Mouse (Mus musculus) cerebellum, adult 2 months (tissue): ENCODE results near the gene Hoxa2. TPM values are rescaled to one million over a fixed set of nuclear protein-coding genes. Genes with fewer than 3 reads are reported as not detected.

Experiments
- DNase-seq, 2 experiments: peaks; one replicate each; pipeline ENCODE4 v3.0.0; 2021
- H3K27ac ChIP-seq: fragments of 200-500 bp; 2 replicates; pipeline ENCODE4 v1.5.1; 2012; ENCODE audit warnings: low read length, control low read depth, inconsistent platforms; ENCODE audit not compliant: insufficient read depth
- H3K27me3 ChIP-seq: fragments of 200-500 bp; 2 replicates; pipeline ENCODE4 v1.6.1; 2012; ENCODE audit warnings: inconsistent platforms, mild to moderate bottlenecking, low read length, moderate library complexity; ENCODE audit not compliant: control insufficient read depth, insufficient read depth
- H3K4me1 ChIP-seq: fragments of 200-500 bp; 2 replicates; pipeline ENCODE4 v1.6.1; 2011; ENCODE audit warnings: low read length; ENCODE audit not compliant: control insufficient read depth, insufficient read depth
- H3K4me3 ChIP-seq: fragments of 200-500 bp; replicated peaks from 2 replicates; pipeline ENCODE3; 2011; ENCODE audit warnings: mild to moderate bottlenecking, low read depth, low read length, control low read depth; ENCODE audit not compliant: insufficient read depth
- CTCF ChIP-seq: fragments of 200-500 bp; IDR thresholded peaks from 2 replicates; pipeline ENCODE4 v1.5.1; 2011; ENCODE audit warnings: low read depth, mild to moderate bottlenecking, control low read depth, low read length, moderate library complexity, borderline replicate concordance; ENCODE audit not compliant: insufficient read depth
- POLR2A ChIP-seq: fragments of 200-500 bp; IDR thresholded peaks from 2 replicates; pipeline ENCODE4 v1.6.1; 2011; ENCODE audit warnings: low read length, control low read depth, borderline replicate concordance; ENCODE audit not compliant: insufficient read depth
- WGBS: fragments of 180-500 bp; shearing (Covaris S2); methylation state at CpG from one replicate; pipeline ENCODE4 v1.1.7; 2018; 5-methylcytosine and 5-hydroxymethylcytosine counted together
- polyA plus RNA-seq: library from polyadenylated mRNA; depleted of rRNA; stranded (reverse); fragments of >200 nt; gene quantifications from 2 replicates; pipeline ENCODE4 v1.2.3, GENCODE M21; 2012

The Hoxa2 gene
- polyA plus RNA-seq, 1 experiment, result 2.8 TPM

DNA sequence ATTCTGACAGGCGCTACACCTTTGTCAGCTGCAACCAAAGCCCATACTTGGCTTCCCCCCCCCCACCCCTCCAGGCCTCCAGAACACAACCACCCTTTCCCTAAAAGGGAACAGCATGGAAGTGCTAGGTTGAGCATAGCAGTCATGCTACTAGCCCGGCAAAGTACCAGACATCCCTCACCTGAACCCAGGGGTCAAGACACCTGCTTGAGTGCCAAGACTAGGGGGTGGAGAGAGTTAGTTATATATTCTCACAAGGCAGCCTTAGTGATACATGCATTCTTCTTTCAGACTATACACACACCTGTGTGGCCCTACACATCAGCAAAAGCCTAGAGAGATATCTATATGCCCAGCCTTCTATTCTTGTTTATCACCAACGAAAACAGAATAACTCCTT lies 21.2 kb upstream of the Hoxa2 start:
- 10% methylated on average over 3 of the region's 3 CpGs for WGBS
- TF ChIP-seq CTCF (no peak), POLR2A (no peak)
- Histone ChIP-seq H3K4me3 (no peak overlapping the region), H3K4me1 (no peaks in the 10 kb centered on the region), H3K27ac (no peak overlapping the region), H3K27me3 (peaks cover 7% of the 10 kb centered on the region; the same call in 1 of the 2 replicates)
- no peak for DNase-seq

DNA sequence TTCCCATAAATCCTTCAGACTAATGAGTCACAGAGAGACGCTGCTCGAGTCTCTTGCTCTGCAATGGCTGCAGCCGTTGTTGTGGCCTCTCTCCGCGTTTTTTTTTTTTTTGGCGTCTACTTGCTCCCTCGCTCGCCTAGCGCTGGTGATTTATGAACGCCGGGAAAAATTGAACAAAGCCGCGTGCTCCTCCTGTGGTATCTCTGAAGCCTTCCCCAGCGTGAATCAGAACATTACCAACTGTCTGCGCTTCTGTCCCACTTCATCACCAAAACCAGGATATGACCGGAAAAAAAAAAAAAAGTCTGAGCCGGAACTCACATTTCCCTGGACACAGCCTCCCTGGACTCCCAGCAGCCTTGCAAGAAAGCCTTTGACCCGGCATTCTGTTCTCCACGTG lies 20.6 kb upstream of the Hoxa2 start:
- WGBS, result 2% methylated on average over 19 of the region's 19 CpGs
- no peak overlapping the region for H3K27ac ChIP-seq
- TF ChIP-seq POLR2A (no peak), CTCF (no peak)

GRCm38 (mm10) chr6:52184668-52185067 lies 20.0 kb upstream of the Hoxa2 start:
- Histone ChIP-seq H3K27ac (no peak overlapping the region), H3K4me3 (no peak overlapping the region), H3K4me1 (no peaks in the 10 kb centered on the region), H3K27me3 (peaks cover 7% of the 10 kb centered on the region; the same call in 1 of the 2 replicates)
- no peak for TF ChIP-seq POLR2A
- TF ChIP-seq CTCF, result no peak
- 3% methylated on average over 6 of the region's 6 CpGs for WGBS
- DNase-seq, result no peak

More for the DNA sequence above, 20.6 kb upstream of the Hoxa2 start:
- peaks cover 8% of the 10 kb centered on the region; the same call in 1 of the 2 replicates for H3K27me3 ChIP-seq
- no peak overlapping the region for H3K4me3 ChIP-seq
- no peaks in the 10 kb centered on the region for H3K4me1 ChIP-seq
- no peak for DNase-seq

- H3K27me3 ChIP-seq, result peaks cover 7% of the 10 kb centered on the region; the same call in 1 of the 2 replicates
- TF ChIP-seq POLR2A, result no peak
- no peak for TF ChIP-seq CTCF
Measured at GRCm38 (mm10) chr6:52183311-52184080, 18.9 kb upstream of the Hoxa2 start.

DNA sequence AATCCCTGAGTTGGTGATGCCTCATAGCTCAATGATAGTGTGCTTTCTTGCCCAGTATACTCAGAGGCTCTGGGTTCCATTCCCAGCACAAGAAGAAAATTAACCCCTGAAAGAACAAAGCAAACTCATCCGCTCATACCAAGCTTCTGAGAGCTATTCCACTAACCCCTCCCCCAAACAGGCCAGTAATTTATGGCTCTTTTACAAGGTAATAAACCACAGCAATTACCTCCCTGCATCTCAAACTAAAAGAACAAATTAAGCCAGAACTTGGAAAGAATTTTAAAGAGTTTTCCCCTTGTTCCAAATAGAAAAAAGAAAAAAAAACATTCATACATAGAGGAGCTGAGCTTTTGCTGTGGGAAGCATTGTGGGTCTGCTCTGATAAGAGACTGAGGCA lies 18.2 kb upstream of the Hoxa2 start:
- H3K4me1 ChIP-seq, result no peaks in the 10 kb centered on the region
- DNase-seq, result no peak
- H3K27ac ChIP-seq, result no peak overlapping the region
- no peak for TF ChIP-seq CTCF
- TF ChIP-seq POLR2A, result no peak
- H3K4me3 ChIP-seq, result no peak overlapping the region
- peaks cover 7% of the 10 kb centered on the region; the same call in 1 of the 2 replicates for H3K27me3 ChIP-seq
- 14% methylated on average over 1 of the region's 1 CpGs for WGBS

More at GRCm38 (mm10) chr6:52183311-52184080, 18.9 kb upstream of the Hoxa2 start:
- DNase-seq, result no peak
- Histone ChIP-seq H3K27ac (no peak overlapping the region), H3K4me3 (no peak overlapping the region), H3K4me1 (no peaks in the 10 kb centered on the region)
- 9% methylated on average over 10 of the region's 10 CpGs for WGBS

GRCm38 (mm10) chr6:52182030-52182429 lies 17.4 kb upstream of the Hoxa2 start:
- Histone ChIP-seq H3K27ac (no peak overlapping the region), H3K4me1 (no peaks in the 10 kb centered on the region)
- DNase-seq, result no peak

GRCm38 (mm10) chr6:52180726-52181125 lies 16.1 kb upstream of the Hoxa2 start:
- TF ChIP-seq POLR2A (no peak), CTCF (no peak)
- DNase-seq, result no peak
- H3K4me3 ChIP-seq, result no peak overlapping the region
- 9% methylated on average over 3 of the region's 3 CpGs for WGBS
- no peak overlapping the region for H3K27ac ChIP-seq
- peaks cover 9% of the 10 kb centered on the region; the same call in 1 of the 2 replicates for H3K27me3 ChIP-seq
- no peaks in the 10 kb centered on the region for H3K4me1 ChIP-seq

More at GRCm38 (mm10) chr6:52182030-52182429, 17.4 kb upstream of the Hoxa2 start:
- TF ChIP-seq POLR2A (no peak), CTCF (no peak)
- peaks cover 7% of the 10 kb centered on the region; the same call in 1 of the 2 replicates for H3K27me3 ChIP-seq
- no peak overlapping the region for H3K4me3 ChIP-seq
- WGBS, result 21% methylated on average over 2 of the region's 2 CpGs

DNA sequence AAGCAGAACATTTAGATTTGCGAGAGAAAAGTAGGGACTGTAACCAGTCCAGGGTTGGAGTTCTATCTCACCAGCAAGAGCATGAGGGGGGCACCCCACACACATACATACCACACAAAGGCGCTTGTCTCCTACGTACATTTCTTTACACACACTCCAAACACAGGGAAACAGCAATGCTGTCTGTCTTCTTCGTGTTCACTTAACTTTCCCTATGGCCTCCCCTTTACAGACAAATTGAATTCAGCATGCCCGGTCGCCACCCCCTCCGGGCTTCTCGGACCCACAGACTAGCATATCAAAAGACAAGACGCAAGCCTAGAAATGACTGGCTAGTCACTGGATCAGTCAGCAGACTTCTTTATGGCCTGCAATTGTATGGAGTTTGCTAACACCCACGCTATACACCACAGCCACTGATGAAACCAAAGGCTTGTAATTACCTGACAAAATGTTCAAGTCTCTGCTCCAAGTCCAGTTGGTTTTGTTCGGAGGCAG lies 15.6 kb upstream of the Hoxa2 start:
- 4% methylated on average over 11 of the region's 11 CpGs for WGBS
- DNase-seq, result no peak
- Histone ChIP-seq H3K4me1 (no peaks in the 10 kb centered on the region), H3K27me3 (peaks cover 6% of the 10 kb centered on the region; the same call in 1 of the 2 replicates), H3K4me3 (no peak overlapping the region), H3K27ac (no peak overlapping the region)
- TF ChIP-seq POLR2A, result no peak
